Mouse (Mus musculus): ENCODE data around the gene Rsrp1. TPM values are rescaled to one million over a fixed set of nuclear protein-coding genes. Genes with fewer than 3 reads are reported as not detected.

Rsrp1 gene
- polyA plus RNA-seq, 1 experiment, result 1,131 TPM

DNA sequence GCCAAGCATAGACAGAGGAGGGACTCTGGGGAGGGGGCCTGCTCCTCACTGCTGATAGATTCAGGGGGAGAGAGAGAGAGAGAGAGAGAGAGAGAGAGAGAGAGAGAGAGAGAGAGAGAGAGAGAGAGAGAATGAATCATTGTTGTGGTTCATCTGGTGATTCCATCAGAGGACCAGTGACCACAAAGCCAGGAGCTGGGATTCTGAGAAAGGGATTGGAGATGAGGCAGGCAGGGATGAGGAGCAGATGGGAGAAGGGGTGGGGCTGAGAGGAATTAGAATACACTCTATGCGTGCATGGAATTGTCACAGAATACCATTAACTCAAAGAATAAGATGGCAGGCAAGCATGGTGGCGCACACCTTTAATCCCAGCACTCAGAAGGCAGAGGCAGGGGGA lies 31.8 kb downstream of the Rsrp1 start:
- TF ChIP-seq CTCF (IDR thresholded peaks at IDR 0.05; ENCODE audit: low read depth, low read length) (no peak), POLR2A (IDR thresholded peaks at IDR 0.05; ENCODE audit: borderline replicate concordance, low read depth, low read length) (no peak)
- Histone ChIP-seq H3K4me3 (ENCODE audit: insufficient read depth, low read length) (no peak overlapping the region), H3K4me1 (ENCODE audit: control insufficient read depth, insufficient read depth, low read length) (peaks cover 6% of the 10 kb centered on the region), H3K27ac (ENCODE audit: insufficient read depth, low read depth, low read length) (no peak overlapping the region)

DNA sequence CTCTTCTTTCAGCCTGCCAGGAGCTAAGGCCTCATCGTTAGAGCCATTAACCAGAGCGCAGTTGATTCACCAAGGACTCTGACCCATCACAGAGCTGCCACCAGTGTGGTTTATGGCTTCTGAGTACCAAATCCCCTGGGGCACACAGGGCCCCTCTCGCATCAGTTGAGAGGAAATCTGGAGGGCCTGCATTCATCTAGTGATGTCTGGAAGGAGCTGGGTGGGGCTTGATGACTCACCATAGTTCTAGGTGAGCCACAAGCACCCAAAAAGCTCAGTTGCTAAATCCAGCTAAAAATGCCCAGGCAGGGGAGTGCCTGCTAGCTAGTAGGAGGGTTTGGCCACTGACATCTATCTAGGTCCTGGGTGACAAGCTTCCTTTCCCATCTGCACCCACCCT lies 32.5 kb downstream of the Rsrp1 start:
- no peaks in the 10 kb centered on the region for H3K4me1 ChIP-seq (ENCODE audit: control insufficient read depth, insufficient read depth, low read length)
- no peak overlapping the region for H3K27ac ChIP-seq (ENCODE audit: insufficient read depth, low read depth, low read length)
- no peak overlapping the region for H3K4me3 ChIP-seq (ENCODE audit: insufficient read depth, low read length)
- no peak for TF ChIP-seq POLR2A (IDR thresholded peaks at IDR 0.05; ENCODE audit: borderline replicate concordance, low read depth, low read length)
- TF ChIP-seq CTCF (IDR thresholded peaks at IDR 0.05; ENCODE audit: low read depth, low read length), result no peak

DNA sequence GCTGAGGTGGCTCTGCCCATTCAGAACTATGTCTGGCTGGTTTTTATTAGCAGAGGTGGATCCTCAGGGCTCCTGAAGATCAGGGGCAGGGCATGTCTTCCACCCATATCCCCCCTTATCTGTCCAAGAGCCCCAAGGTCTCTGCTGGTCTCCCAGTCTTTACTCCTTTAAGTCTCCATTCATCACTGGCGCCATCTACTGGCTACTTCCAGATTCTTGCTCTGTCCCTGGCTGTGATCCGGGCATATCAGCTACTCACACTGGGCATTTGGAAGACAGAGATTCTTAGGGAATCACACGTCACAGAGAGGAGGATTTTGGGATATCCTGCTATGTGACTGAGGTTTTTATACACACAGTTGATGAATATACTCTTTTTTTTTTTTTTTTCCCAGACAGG lies 32.9 kb downstream of the Rsrp1 start:
- Histone ChIP-seq H3K4me1 (ENCODE audit: control insufficient read depth, insufficient read depth, low read length) (no peaks in the 10 kb centered on the region), H3K4me3 (ENCODE audit: insufficient read depth, low read length) (no peak overlapping the region), H3K27ac (ENCODE audit: insufficient read depth, low read depth, low read length) (no peak overlapping the region)
- TF ChIP-seq CTCF (IDR thresholded peaks at IDR 0.05; ENCODE audit: low read depth, low read length), result peak; percentile 20; the same call in 1 of the 2 replicates
- TF ChIP-seq POLR2A (IDR thresholded peaks at IDR 0.05; ENCODE audit: borderline replicate concordance, low read depth, low read length), result no peak

DNA sequence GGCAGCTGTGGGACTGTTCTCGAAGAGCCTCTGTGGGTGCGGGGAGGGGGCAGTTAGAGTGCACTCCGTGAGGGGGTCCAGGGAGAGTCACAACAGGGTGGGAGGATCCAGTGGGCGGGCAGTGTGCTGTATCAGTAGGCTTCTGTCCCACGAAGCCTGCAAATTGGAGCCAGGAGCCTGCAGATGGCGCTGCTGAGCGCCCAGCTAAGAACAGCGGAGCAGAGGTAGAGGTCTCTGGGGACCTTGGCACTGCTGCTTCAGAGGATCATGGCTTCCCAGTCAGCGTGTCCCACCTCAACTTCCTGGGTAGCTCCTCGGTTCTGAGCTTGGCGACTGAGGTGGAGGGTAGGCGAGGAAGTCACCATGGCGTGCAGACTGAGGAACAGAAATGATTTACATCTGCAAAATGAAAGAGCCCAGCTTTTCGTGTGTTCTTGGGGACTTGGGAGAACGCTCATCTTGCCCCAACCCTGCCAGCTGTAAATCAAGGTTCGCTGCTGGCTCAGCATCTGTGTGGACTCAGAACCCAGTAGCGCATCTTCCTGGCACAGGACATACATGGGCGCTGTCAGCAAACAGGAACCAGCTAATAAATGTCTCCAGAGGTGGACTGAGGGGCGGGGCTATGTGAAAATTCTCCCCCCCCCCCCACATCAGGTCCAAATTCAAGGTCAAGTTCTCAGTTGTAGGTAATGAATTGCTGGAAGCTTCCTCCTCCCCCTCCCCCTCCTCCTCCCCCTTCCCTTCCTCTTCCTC lies 39.8 kb downstream of the Rsrp1 start:
- TF ChIP-seq CTCF (IDR thresholded peaks at IDR 0.05; ENCODE audit: low read depth, low read length) (peak; percentile 76), POLR2A (IDR thresholded peaks at IDR 0.05; ENCODE audit: borderline replicate concordance, low read depth, low read length) (no peak)
- peak overlapping the region; percentile 61 for H3K4me3 ChIP-seq (ENCODE audit: insufficient read depth, low read length)

DNA sequence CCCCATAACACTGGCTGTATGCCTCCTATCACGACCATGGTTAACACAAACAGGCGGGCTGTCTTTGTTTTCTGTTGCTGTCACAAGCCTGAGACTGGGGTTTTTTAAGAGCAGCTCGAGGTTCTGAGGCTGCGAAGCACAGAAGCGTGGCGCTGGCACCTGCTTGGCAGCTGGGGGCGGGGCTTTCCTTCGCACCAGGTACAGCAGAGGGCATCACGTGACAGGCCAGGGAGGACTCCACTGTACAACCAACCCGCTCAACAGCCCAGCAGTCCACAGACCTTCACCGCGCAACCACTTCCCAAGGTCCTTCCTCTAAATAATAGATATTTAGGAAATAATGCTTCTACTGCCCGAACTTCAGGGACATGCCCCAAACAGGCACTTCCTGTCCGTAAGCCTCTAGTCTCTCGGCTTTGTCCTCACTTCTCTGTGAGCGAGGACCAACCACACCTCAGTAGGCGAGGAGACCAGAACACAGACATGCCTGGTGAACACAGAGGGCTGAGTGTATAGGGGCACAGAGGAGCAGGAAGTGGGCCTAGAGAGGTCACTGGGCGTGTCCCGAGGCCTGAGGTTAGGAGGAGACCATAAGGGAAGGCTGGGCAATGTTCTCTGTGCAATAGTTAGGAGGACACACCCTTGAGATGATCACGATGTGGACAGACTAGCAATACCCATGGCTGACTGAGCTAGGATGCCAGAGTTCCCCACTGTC lies 44.7 kb downstream of the Rsrp1 start:
- no peak overlapping the region for H3K27ac ChIP-seq (ENCODE audit: insufficient read depth, low read depth, low read length)

More for the DNA sequence above, 39.8 kb downstream of the Rsrp1 start:
- Histone ChIP-seq H3K4me1 (ENCODE audit: control insufficient read depth, insufficient read depth, low read length) (peaks cover 3% of the 10 kb centered on the region; the same call in 1 of the 2 replicates), H3K27ac (ENCODE audit: insufficient read depth, low read depth, low read length) (no peak overlapping the region)

DNA sequence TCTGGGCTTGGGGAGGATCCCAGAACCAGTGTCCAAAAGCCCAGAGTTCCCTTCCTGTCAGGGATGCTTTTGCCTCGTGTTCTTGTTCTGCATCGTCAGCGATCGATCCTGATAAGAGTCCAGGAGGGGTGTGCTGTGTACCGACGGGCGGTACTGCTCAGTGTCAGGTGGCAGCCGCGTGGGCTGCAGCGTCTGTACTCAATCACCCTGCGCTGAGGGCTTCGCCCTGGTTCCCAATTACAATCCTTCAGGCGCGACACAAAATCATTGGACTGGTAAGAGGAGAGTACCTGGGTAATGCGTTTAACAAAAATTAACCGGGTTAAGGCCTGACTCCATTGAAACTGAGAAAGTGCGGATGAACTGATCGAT lies 45.2 kb downstream of the Rsrp1 start:
- no peak overlapping the region for H3K27ac ChIP-seq (ENCODE audit: insufficient read depth, low read depth, low read length)
- TF ChIP-seq CTCF (IDR thresholded peaks at IDR 0.05; ENCODE audit: low read depth, low read length), result no peak
- no peak for TF ChIP-seq POLR2A (IDR thresholded peaks at IDR 0.05; ENCODE audit: borderline replicate concordance, low read depth, low read length)

More for the DNA sequence above, 44.7 kb downstream of the Rsrp1 start:
- H3K4me3 ChIP-seq (ENCODE audit: insufficient read depth, low read length), result no peak overlapping the region
- H3K4me1 ChIP-seq (ENCODE audit: control insufficient read depth, insufficient read depth, low read length), result peaks cover 3% of the 10 kb centered on the region; the same call in 1 of the 2 replicates
- TF ChIP-seq CTCF (IDR thresholded peaks at IDR 0.05; ENCODE audit: low read depth, low read length) (no peak), POLR2A (IDR thresholded peaks at IDR 0.05; ENCODE audit: borderline replicate concordance, low read depth, low read length) (no peak)

DNA sequence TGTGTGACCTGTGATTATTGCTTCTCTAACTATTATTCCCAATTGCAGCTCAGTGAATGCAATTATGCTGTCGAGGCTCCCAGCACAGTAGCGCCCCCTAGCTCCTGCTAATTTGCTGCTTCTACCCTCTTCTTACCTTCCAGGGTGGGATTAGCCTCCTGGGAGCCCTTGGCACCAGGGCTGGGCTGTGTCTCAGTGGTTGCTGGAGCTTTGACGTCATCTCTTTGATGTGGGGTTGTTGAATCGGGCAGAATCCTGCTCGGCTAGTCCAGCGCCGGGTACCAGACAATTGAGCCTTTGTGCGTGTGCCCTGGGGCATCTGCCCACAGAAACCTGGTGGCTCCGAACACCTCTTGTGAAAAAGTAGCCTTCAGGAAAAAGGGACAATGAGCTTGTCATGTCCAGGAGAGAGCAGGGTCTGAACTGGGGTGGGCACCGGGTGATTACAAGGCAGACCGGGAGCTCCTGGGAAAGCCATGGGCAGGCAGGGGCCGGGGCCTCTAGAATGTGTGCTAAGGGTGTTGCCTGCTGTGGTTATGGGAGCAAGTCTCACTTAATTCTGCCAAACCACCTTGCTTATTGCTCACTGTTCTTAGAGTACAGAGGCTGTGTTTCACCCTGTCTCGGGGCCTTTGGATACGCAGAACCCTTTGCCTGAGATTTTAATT lies 52.0 kb downstream of the Rsrp1 start:
- no peaks in the 10 kb centered on the region for H3K4me1 ChIP-seq (ENCODE audit: control insufficient read depth, insufficient read depth, low read length)
- H3K27ac ChIP-seq (ENCODE audit: insufficient read depth, low read depth, low read length), result no peak overlapping the region
- no peak for TF ChIP-seq POLR2A (IDR thresholded peaks at IDR 0.05; ENCODE audit: borderline replicate concordance, low read depth, low read length)
- TF ChIP-seq CTCF (IDR thresholded peaks at IDR 0.05; ENCODE audit: low read depth, low read length), result no peak; the same call in 1 of the 2 replicates
- H3K4me3 ChIP-seq (ENCODE audit: insufficient read depth, low read length), result no peak overlapping the region

More for the DNA sequence above, 45.2 kb downstream of the Rsrp1 start:
- no peak overlapping the region for H3K4me3 ChIP-seq (ENCODE audit: insufficient read depth, low read length)
- no peaks in the 10 kb centered on the region for H3K4me1 ChIP-seq (ENCODE audit: control insufficient read depth, insufficient read depth, low read length)

DNA sequence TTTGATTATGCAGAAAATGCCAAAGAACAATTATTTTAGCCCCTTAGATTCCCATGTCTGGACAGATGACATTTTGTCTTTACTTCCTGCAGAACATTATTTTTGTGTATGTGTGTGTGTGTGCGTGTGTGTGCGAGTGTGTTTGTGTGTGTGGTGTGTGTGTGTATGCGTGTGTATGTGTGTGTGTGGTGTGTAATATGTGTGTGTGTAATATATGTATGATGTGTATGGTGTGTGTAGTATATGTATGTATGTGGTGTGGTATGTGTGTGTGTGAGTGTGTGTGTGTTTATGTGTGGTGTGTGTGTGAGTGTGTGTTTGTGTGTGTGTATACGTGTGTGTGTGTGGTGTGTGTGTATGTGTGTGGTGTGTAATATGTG lies 52.5 kb downstream of the Rsrp1 start:
- no peak overlapping the region for H3K27ac ChIP-seq (ENCODE audit: insufficient read depth, low read depth, low read length)
- TF ChIP-seq POLR2A (IDR thresholded peaks at IDR 0.05; ENCODE audit: borderline replicate concordance, low read depth, low read length), result no peak
- no peak for TF ChIP-seq CTCF (IDR thresholded peaks at IDR 0.05; ENCODE audit: low read depth, low read length)
- no peaks in the 10 kb centered on the region for H3K4me1 ChIP-seq (ENCODE audit: control insufficient read depth, insufficient read depth, low read length)
- H3K4me3 ChIP-seq (ENCODE audit: insufficient read depth, low read length), result no peak overlapping the region

Other genes with a start within 250 kb of the Rsrp1 start
- 87.4 and 93.7 TPM in 2 replicates for gene Man1c1, start 219.3 kb upstream of the Rsrp1 start, polyA plus RNA-seq (2012; ENCODE audit: insufficient read depth, insufficient read length, missing spikeins)
- gene Ldlrap1, start 155.6 kb upstream of the Rsrp1 start, polyA plus RNA-seq (2012; ENCODE audit: insufficient read depth, insufficient read length, missing spikeins), result 34.0 and 36.2 TPM in 2 replicates
- 26.7 and 30.8 TPM in 2 replicates for gene Maco1, start 70.2 kb upstream of the Rsrp1 start, polyA plus RNA-seq (2012; ENCODE audit: insufficient read depth, insufficient read length, missing spikeins)
- gene Rhd, start 59.1 kb upstream of the Rsrp1 start, polyA plus RNA-seq (2012; ENCODE audit: insufficient read depth, insufficient read length, missing spikeins), result not detected in 2 replicates
- gene Tmem50a, start 8.6 kb upstream of the Rsrp1 start, polyA plus RNA-seq (2012; ENCODE audit: insufficient read depth, insufficient read length, missing spikeins), result 392 and 428 TPM in 2 replicates
- gene Syf2, start 7.3 kb downstream of the Rsrp1 start, polyA plus RNA-seq (2012; ENCODE audit: insufficient read depth, insufficient read length, missing spikeins), result 97.3 and 97.6 TPM in 2 replicates
- 1.6 and 1.9 TPM in 2 replicates for gene Runx3, start 197.1 kb downstream of the Rsrp1 start, polyA plus RNA-seq (2012; ENCODE audit: insufficient read depth, insufficient read length, missing spikeins)